Mouse (Mus musculus): ENCODE data around the gene Paf1.

- TF ChIP-seq CTCF (conservative IDR thresholded peaks at IDR 0.05; ENCODE audit: low read length), result no peak
- no peak for TF ChIP-seq POU5F1 (IDR thresholded peaks at IDR 0.05; ENCODE audit: borderline replicate concordance, low read length)
Measured at GRCm38 (mm10) chr7:28442688-28443087, 49.9 kb downstream of the Paf1 start.
